Comparison of ENCODE assay signal across 15 mouse cellular contexts in the genomic region with DNA sequence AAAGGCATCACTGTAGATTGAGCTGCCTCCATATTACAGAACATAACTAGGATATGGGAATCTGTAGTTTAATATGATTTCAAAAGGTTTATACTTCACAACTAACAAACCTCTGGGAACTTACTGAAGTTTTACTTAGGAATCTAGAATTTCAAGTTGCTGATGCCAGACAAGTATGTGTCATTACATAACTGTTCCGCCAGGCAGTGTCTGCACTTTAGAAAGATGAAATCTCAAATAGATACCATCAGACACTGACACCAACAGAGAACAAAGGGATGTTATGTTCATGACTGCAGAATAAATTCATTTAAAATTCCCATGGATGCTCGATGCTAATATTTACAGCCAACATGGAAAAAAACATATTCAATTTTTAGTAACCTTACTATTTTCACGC.
DNase-seq lines count a peak whose midpoint lies in the region.
"Had no signal": no experiment of that assay in that cellular context is flagged by ENCODE, and none has a peak within 500 bp of the region (broad histone marks: within the 10 kb centered on the region; RNA-seq: fewer than 3 reads in every experiment).

No protein-coding gene starts in this region.

- peak; percentile 7 for DNase-seq in left cerebral cortex, adult 11 months (ENCODE audit: low spot score)
- no peak for DNase-seq in left cerebral cortex, adult 9 months (ENCODE audit: low spot score in 2 of 2)
- peak; percentile 64 for DNase-seq in brain, adult 2 months (ENCODE audit: low read depth, low spot score)
- peak; percentile 26 for DNase-seq in telencephalon, adult 2 months (ENCODE audit: low read depth, low spot score)
- DNase-seq in testis, postnatal 10 days (ENCODE audit: low spot score), result no peak
- DNase-seq: adrenal gland, adult 2 months; adrenal gland, postnatal 14 days; adrenal gland, postnatal 36 days; cerebellum, adult 11 months; cerebellum, adult 18-20 months; cerebellum, adult 8-10 months; cerebellum, adult 9-11 months; cerebellum, postnatal 14 days; cerebellum, postnatal 36 days; embryo, embryonic 11 days had no signal

Comparison
In these comparisons a context has a peak if more than half of its experiments do, and no peak if none do; other contexts are left out.
1. DNase-seq: peak in left cerebral cortex, adult 11 months (single experiment), brain, adult 2 months (single experiment) and telencephalon, adult 2 months (single experiment); none in left cerebral cortex, adult 9 months (0 of 2) and testis, postnatal 10 days (single experiment).